ENCODE assay signal across 10 mouse cellular contexts in the genomic region with DNA sequence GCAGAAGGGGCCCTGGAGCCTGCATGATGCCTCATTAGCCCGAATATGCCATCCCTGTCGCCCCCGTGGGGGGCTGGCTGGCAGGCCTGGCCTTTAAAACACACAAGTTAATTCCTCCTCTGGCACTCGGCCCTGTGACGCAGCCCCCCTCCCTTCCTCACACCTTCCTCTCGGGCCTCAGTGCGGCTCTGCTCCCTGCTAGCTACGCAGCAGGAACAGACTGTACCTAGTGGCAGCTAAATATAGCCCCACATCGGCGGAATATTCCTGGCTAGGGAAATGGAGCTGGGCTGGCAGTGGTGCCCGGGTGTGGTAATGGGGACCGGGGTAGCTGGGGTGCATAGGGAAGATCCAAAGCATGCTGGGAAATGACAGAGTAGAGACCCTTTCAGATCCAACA.
DNase-seq lines count a peak whose midpoint lies in the region; ATAC-seq and TF ChIP-seq lines count a peak whose summit lies in the region.
"Had no signal": no experiment of that assay in that cellular context is flagged by ENCODE, and none has a peak within 500 bp of the region (broad histone marks: within the 10 kb centered on the region; RNA-seq: fewer than 3 reads in every experiment).

No protein-coding gene starts in this region.

- 7% methylated on average over 12 of the region's 12 CpGs for WGBS in heart, embryonic 15.5 days

- peak; percentile 88 for DNase-seq in gastrocnemius, adult 2 months
- no peak for DNase-seq in gastrocnemius, postnatal 4 days (ENCODE audit: low spot score in 2 of 2)
- peak; percentile 75 to 76 for DNase-seq in cerebellum, postnatal 25 days
- DNase-seq in left cerebral cortex, postnatal 36 days (ENCODE audit: low spot score in 2 of 2): peak; percentile 81
- no peak for DNase-seq in spleen, adult 18-20 months
- no peak for DNase-seq in kidney, postnatal 10 days
- DNase-seq in liver: no peak
- DNase-seq: kidney, postnatal 14 days; lung, postnatal 36 days had no signal

- H3K9ac ChIP-seq in heart, embryonic 15.5 days: no peak overlapping the region

- intact Hi-C loops in gastrocnemius, adult 2 months (cut with DNase I): no loop called here
- intact Hi-C loops in left cerebral cortex, postnatal 36 days (cut with DNase I): no loop called here

- peak overlapping the region; percentile 85 for H3K27ac ChIP-seq in gastrocnemius, adult 2 months
- no peak overlapping the region for H3K27ac ChIP-seq in heart, embryonic 15.5 days

- H3K4me3 ChIP-seq in gastrocnemius, adult 2 months: peak overlapping the region; percentile 45
- no peak overlapping the region for H3K4me3 ChIP-seq in heart, embryonic 15.5 days

- ATAC-seq in heart, embryonic 15.5 days (replicated peaks; ENCODE audit: insufficient number of reproducible peaks, insufficient read depth, low FRiP score, low read depth): peak; percentile 56; the same call in 1 of the 2 replicates

- no peaks in the 10 kb centered on the region for H3K9me3 ChIP-seq in heart, embryonic 15.5 days (replicated peaks)

- H3K36me3 ChIP-seq in heart, embryonic 15.5 days: no peaks in the 10 kb centered on the region

- H3K4me1 ChIP-seq in heart, embryonic 15.5 days (replicated peaks): peaks cover 11% of the 10 kb centered on the region

- H3K27me3 ChIP-seq in heart, embryonic 15.5 days: peaks cover 71% of the 10 kb centered on the region

- no peak overlapping the region for H3K4me2 ChIP-seq in heart, embryonic 15.5 days

- TF ChIP-seq CTCF in gastrocnemius, adult 2 months (IDR thresholded peaks at IDR 0.05): no peak

Comparison
In these comparisons a context has a peak if more than half of its experiments do, and no peak if none do; other contexts are left out.
1. DNase-seq: peak in gastrocnemius, adult 2 months (single experiment), cerebellum, postnatal 25 days (2 of 2) and left cerebral cortex, postnatal 36 days (2 of 2); none in gastrocnemius, postnatal 4 days (0 of 2), spleen, adult 18-20 months (0 of 2), kidney, postnatal 10 days (single experiment) and liver (single experiment).